Mouse (Mus musculus) CD4-positive, CD25-positive, alpha-beta regulatory T cell (primary cell): ENCODE data around the gene Cldn13. TPM values are rescaled to one million over a fixed set of nuclear protein-coding genes. Genes with fewer than 3 reads are reported as not detected.

Experiments
- polyA plus RNA-seq: library from polyadenylated mRNA; unstranded; fragments of 100-300 nt; shearing (Covaris generic); gene quantifications from one replicate; pipeline ENCODE4 v1.2.1, GENCODE M21; 2017

Gene Cldn13
- polyA plus RNA-seq = not detected

DNA sequence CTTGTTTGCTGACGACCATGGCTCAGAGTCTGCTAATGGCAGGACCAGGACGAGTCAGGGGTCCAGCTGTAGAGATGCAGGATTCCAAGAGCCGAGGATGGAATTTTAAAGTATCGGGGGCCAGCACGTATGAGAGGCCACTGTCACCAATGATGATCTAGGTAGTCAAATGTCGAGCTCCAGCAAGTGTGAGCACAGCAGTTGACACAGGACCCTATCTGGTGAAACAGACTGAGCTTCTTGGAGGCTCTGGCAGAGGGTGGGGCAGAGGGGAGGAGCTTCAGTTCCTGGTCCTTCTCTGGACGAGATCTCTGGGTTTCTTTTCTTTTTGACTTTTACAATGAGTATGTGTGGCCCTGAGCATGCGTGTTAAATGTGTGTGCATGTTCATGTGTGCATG, at the start of gene Cldn13:
TSS of gene Cldn13 (minus strand) at position 216 of the 400 bp plus-strand sequence.

GRCm38 (mm10) chr5:134946857-134947255, 31.5 kb upstream of the Cldn13 start, which contains the start of gene Cldn4:
Cldn4 (minus strand) TSS chr5:134946934.

DNA sequence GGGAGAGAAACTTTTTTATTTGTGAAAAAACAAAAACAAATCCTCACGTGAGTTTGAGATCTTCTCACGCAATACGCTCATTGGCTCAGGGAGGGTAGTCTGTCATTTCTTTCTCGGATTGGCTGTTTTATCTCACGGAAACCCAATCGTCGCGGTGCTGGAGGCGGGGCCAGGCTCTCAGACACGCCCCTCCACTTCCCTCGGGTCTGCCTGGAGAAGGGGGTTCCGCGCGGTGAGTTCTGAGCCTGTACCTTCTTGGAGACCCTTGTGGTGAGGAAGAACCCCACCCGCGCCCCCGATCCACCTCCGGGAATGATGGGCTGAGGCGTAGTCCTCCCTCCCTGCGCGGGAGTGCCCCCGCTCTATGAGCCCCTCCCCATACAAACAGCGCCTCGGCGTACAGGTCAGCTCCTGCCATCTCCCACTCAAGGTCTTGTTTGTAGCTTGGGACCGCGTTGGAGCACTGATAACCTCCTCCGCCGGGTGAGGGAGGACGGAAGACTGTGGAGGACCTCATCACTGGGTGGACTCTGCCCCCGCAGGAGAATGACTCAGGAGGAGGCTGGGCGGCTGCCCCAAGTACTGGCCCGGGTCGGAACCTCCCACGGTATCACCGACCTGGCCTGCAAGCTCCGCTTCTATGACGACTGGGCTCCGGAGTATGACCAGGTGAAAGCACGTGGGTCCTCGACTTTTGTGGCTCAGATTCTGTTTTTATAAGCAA, 17.0 kb upstream of the Cldn13 start, which contains the start of gene Mettl27:
TSS of gene Mettl27 (plus strand) at position 190 of the 724 bp plus-strand sequence.

DNA sequence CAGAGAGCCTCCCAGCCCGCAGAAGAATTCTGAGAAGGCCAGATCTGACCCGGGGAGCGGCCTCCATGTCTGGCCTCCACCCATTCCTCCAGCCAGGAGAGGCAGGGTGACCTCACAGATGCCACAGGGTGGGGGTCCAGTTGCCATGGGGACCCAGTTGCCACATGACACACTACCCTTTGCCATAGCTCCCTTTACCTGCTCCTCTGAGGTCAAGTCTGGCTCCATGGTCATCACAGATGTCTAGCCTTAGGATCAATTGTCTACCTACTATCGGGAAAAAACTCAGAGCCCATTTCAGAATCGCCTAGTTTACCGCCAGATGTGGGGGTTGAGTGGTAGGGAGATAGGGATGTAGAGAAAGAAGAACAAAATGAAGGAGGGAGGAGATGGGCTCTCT, 8.7 kb downstream of the Cldn13 start, which contains the start of gene Tmem270:
TSS of gene Tmem270 (minus strand) at position 101 of the 400 bp plus-strand sequence.

Other genes with a start within 250 kb of the Cldn13 start
- gene Limk1, start 226.9 kb downstream of the Cldn13 start, polyA plus RNA-seq = 23.8 TPM
- 0.13 TPM for gene Eln, start 168.2 kb downstream of the Cldn13 start, polyA plus RNA-seq
- gene Tmem270, start 8.8 kb downstream of the Cldn13 start, polyA plus RNA-seq = not detected
- gene Mettl27, start 16.8 kb upstream of the Cldn13 start, polyA plus RNA-seq = 14.3 TPM
- gene Cldn4, start 31.4 kb upstream of the Cldn13 start, polyA plus RNA-seq = 0.16 TPM
- gene Cldn3, start 70.7 kb upstream of the Cldn13 start, polyA plus RNA-seq = not detected
- 92.5 TPM for gene Abhd11, start 93.6 kb upstream of the Cldn13 start, polyA plus RNA-seq
- 24.8 TPM for gene Stx1a, start 108.0 kb upstream of the Cldn13 start, polyA plus RNA-seq
- gene Dnajc30, start 148.7 kb upstream of the Cldn13 start, polyA plus RNA-seq = 20.5 TPM
- 110 TPM for gene Bud23, start 149.4 kb upstream of the Cldn13 start, polyA plus RNA-seq
- gene Vps37d, start 162.7 kb upstream of the Cldn13 start, polyA plus RNA-seq = 0.19 TPM
- 0.20 TPM for gene Mlxipl, start 174.4 kb upstream of the Cldn13 start, polyA plus RNA-seq
- 13.8 TPM for gene Tbl2, start 234.1 kb upstream of the Cldn13 start, polyA plus RNA-seq